Mouse (Mus musculus): ENCODE data around the gene 1810062G17Rik.

1810062G17Rik gene

DNA sequence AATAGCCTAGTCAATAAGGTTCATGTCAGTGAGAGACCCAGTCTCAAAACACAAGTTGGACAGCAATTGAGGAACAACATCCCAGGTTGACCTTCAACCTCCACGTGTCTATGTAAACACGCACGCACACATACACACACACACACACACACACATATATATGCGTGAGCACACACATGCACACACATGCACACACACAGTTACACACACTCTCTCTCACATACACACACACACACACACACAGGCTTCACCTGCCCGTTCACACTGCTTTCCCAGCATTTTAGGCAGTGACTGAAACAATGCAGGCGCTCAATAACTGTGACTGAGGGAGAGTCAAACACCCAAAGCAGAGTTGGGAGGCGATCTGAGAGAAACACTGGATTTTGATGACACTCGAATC lies 29.6 kb downstream of the 1810062G17Rik start:
- in situ Hi-C loops (cut with MboI), result no loop called here

DNA sequence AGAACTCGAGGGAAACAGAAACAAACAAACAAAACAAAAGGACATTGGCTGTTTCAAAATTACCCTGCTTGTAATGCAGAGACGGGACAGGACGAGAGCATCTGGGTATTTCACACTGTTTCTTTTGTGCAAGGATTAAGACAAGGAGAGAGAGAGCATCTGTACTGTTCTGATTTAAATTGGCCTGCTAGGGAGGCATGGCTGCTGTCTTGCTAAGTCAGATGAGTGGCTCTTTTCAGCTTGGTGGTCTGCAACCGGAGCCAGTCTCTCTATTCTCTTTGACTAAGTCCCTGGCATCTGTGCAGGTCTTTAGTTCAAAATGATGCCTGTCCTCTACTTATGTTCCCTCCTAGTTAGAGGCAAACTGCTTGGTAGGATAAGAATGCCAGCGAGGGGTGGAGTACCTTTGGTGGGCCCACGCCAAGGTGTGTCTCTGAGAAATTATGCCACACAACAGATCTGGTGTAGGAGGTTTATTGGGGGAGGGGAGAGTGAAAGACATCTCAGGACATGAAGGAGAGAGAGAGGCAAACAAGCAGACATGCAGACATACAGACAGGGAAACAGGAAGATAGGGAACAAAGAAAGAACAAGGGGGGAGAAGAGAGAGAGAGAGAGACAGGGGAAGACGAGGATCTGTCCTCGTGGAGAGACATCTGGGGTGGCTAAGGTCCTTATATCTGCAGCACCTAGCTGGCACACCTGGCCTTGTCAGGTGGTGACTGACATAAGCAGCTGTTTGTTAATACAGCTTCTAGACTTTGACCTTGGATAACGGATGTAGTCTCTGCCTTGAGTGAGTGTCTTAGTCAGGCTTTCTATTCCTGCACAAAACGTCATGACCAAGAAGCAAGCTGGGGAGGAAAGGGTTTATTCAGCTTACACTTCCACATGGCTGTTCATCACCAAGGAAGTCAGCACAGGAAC lies 30.3 kb downstream of the 1810062G17Rik start:
- in situ Hi-C loops (cut with MboI), result no loop called here

DNA sequence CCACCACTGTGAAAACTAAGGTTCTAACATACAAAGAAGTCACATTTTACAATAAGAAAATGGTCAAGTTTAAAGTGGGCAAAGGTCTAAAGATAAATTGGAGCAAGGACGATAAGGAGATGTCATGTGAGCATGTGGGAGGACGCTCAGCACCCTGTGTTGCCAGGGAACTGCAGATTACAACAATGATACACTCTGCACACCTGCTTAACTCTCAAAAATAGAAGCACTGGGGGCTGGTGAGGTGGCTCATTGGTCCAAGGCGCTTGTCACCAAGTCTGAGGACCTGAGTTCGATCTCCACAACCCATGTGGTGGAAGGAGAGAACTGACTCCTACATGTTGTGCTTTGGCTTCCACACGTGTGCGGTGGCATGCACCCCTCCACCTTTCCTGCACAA lies 35.8 kb downstream of the 1810062G17Rik start:
- in situ Hi-C loops (cut with MboI), result no loop called here

DNA sequence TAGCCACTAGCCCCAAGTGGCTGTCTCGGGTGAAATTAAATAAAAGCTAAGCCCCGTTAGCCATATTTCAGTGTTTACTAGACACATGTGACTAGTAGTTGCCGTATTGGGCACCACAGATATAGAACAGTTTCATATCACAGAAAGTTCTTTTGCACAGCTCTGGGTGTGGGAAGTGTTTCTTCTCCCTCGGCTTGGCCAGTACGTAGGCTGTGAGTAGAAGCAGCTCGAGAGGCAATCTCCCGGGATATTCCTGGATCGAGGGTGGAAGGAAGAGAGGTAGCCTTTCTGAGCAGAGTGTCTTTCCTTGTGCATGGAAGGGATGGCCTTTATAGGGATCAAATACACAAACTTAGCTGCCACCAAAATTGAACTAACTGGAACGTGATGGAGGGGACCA lies 40.5 kb downstream of the 1810062G17Rik start:
- in situ Hi-C loops (cut with MboI), result no loop called here

DNA sequence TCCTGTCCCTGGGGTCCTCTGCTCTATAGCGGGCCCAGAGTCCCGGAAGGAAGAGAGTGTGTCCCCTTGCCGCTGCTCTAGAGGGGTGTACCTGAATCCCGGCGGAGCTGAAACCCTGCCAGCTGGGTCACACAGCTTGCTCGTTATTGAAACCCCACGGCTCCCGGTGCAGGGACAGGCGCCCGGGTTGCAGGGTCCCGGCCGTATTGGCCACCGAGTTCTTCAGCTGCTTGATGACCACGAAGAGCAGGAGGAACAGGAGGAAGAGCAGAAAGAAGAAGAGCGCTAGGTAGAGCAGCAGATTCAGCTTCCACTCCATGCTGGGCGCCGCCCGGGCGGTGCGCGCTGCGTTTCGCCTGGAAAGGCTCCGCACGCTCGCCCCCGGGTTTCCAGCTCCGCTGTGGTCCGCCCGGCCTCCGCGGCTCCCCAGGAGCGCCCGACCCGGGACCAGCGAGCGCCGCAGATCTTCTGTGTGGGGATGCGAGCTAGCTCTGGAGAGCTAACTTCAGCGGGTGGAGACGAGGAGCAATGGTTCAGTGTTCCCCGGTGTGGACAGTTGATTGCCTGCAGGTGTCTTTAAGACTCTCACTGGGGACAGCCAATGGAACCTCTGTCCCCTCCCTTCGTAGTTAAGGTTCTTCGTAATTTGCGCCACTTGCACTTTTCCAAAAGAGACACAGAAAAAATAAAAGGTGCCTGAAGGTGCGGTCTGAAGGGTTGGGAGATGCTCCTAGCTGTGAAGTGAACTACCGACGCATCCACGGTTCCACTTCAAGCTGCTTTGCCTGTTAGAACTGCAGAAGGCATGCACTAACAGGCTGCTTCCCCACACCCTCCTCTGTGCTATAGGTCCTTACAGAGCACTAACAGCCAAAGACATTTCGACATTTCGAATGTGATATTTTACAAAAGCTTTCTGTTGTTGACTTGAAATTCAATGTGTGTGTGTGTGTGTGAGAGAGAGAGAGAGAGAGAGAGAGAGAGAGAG lies 45.6 kb downstream of the 1810062G17Rik start, which contains the start of gene Gm11549:
TSS of gene Gm11549 (minus strand) at position 741 of the 988 bp plus-strand sequence.
- in situ Hi-C loops (cut with MboI), result no loop called here

DNA sequence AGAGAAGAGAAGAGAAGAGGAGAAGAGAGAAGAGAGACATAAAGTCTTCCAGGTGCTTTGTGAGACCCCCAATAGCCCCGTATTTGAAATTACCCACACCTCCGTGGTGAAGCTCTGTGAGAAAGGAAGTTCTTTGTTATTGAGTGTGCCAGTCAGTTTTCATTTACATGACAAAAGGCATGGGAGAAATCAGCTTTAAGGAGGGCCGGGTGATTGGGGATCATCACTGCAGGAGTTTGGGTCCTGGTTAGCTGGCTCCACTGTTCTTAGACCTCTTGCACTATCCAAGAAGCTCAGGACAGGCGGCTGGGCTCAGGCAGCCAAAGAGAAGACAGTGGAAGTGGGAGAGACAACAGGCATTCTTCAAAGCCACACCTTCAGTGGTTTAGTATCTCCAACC lies 46.4 kb downstream of the 1810062G17Rik start:
- in situ Hi-C loops (cut with MboI), result no loop called here

DNA sequence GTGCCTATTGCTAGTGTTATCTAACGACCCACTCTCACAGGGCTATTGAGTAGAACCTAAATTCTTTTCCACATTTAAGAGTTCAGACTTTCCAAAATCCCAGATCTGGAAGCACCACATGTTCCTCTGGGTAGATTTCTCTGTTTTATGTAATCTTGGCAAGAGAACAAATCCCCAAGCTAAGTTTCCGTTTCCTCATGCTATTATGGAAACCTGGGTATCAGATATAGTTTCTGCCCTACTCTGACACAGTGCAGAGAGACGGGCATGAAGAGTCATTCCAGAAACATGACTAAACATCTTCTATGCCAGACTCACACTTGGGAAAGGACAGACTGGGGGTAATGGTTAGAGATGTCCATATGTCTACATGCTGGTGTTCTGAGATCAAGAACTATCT lies 48.7 kb downstream of the 1810062G17Rik start:
- in situ Hi-C loops (cut with MboI), result no loop called here

DNA sequence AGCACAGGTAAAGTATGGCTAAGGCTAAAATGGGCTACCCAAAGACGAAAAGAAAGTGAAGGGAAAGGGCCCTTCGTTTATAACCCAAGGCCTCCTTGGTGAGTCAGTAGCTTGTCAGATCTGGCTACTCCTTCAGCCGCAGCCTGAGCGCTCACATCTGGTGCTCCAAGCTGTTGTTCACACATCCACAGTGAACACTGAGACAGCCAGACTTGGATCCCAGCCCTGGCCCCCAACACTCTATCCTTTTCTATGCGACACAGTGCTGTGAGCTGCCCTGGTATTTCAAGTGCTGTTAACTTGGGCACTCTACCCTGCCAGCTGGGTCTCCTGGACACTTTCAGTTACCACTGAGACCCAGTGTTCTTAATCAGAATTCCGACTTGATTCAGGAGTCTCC lies 54.6 kb downstream of the 1810062G17Rik start:
- in situ Hi-C loops (cut with MboI), result no loop called here

DNA sequence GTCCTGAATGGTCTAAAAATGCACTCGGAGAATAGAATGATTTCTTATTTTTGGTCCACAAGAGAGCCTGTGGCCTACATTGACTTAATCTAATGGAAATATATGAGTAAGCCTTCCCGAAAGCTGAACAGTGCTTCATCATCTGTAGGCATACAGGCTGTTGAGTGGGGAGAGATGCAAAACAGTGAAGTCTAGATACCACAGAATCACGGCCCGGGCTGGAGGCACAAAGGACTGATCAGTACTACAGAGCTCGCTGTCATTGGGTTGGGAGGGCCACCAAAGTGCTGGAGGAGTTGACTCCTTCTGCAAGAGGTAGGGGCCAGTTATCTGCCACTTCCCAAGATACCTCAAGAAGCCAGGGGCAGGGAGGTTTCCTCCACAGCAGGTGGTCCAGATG lies 55.0 kb downstream of the 1810062G17Rik start:
- in situ Hi-C loops (cut with MboI), result no loop called here

DNA sequence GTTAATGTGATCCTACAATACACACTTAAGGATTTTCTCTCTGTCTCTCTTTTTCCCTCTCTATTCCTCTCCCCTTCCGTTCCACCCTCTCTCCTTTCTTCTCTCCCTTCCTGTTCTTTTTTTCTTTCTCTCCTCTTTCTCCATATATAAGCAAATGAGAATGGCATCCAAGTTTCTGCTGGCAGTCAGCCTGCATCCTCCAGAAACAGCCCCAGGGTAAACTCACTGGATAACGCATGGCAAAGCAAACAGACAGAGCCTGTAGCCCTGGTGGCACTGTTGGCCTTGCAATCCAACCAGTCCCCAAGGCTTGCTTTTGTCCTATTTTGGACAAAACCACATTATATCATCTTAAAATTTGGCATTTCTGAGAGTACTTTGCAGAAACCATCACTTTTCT lies 55.5 kb downstream of the 1810062G17Rik start:
- in situ Hi-C loops (cut with MboI), result no loop called here

Measured in mature B cell (primary cell).